Mouse (Mus musculus): ENCODE results near the gene Camk1.

Camk1 gene

GRCm38 (mm10) chr6:113326533-113327315 is 17.1 kb downstream of the Camk1 start, which contains the start of gene Ogg1:
Gene Ogg1 (plus strand): TSS chr6:113326972.
- in situ Hi-C loops (cut with MboI; ENCODE audit: low pct_unique_long_range_greater_than_20kb in 1 of 2, low sequenced_read_pairs in 2 of 2, unreplicated experiment in 1 of 2) = no loop called here

GRCm38 (mm10) chr6:113315972-113316371 is 27.8 kb downstream of the Camk1 start:
- in situ Hi-C loops (cut with MboI; ENCODE audit: low pct_unique_long_range_greater_than_20kb in 1 of 2, low sequenced_read_pairs in 2 of 2, unreplicated experiment in 1 of 2) = no loop called here

- in situ Hi-C loops (cut with MboI; ENCODE audit: low pct_unique_long_range_greater_than_20kb in 1 of 2, low sequenced_read_pairs in 2 of 2, unreplicated experiment in 1 of 2) = no loop called here
These were observed 35.6 kb downstream of the Camk1 start for GRCm38 (mm10) chr6:113308141-113308540.

GRCm38 (mm10) chr6:113307481-113308121 is 36.2 kb downstream of the Camk1 start:
- in situ Hi-C loops (cut with MboI; ENCODE audit: low pct_unique_long_range_greater_than_20kb in 1 of 2, low sequenced_read_pairs in 2 of 2, unreplicated experiment in 1 of 2) = no loop called here

GRCm38 (mm10) chr6:113306986-113307349 is 36.8 kb downstream of the Camk1 start, which contains the start of gene Brpf1:
Gene Brpf1 (plus strand): TSS chr6:113307137.
- in situ Hi-C loops (cut with MboI; ENCODE audit: low pct_unique_long_range_greater_than_20kb in 1 of 2, low sequenced_read_pairs in 2 of 2, unreplicated experiment in 1 of 2) = no loop called here

- in situ Hi-C loops (cut with MboI; ENCODE audit: low pct_unique_long_range_greater_than_20kb in 1 of 2, low sequenced_read_pairs in 2 of 2, unreplicated experiment in 1 of 2) = no loop called here
These were observed 37.3 kb downstream of the Camk1 start for GRCm38 (mm10) chr6:113306322-113306985.

- in situ Hi-C loops (cut with MboI; ENCODE audit: low pct_unique_long_range_greater_than_20kb in 1 of 2, low sequenced_read_pairs in 2 of 2, unreplicated experiment in 1 of 2) = no loop called here
These were observed 41.5 kb downstream of the Camk1 start for GRCm38 (mm10) chr6:113302258-113302657.

- in situ Hi-C loops (cut with MboI; ENCODE audit: low pct_unique_long_range_greater_than_20kb in 1 of 2, low sequenced_read_pairs in 2 of 2, unreplicated experiment in 1 of 2) = no loop called here
These were observed 42.4 kb downstream of the Camk1 start for GRCm38 (mm10) chr6:113301350-113301749.

GRCm38 (mm10) chr6:113296639-113297038 is 47.1 kb downstream of the Camk1 start:
- in situ Hi-C loops (cut with MboI; ENCODE audit: low pct_unique_long_range_greater_than_20kb in 1 of 2, low sequenced_read_pairs in 2 of 2, unreplicated experiment in 1 of 2) = no loop called here

- in situ Hi-C loops (cut with MboI; ENCODE audit: low pct_unique_long_range_greater_than_20kb in 1 of 2, low sequenced_read_pairs in 2 of 2, unreplicated experiment in 1 of 2) = no loop called here
These were observed 47.7 kb downstream of the Camk1 start for GRCm38 (mm10) chr6:113296046-113296445.

- in situ Hi-C loops (cut with MboI; ENCODE audit: low pct_unique_long_range_greater_than_20kb in 1 of 2, low sequenced_read_pairs in 2 of 2, unreplicated experiment in 1 of 2) = no loop called here
These were observed 50.8 kb downstream of the Camk1 start for GRCm38 (mm10) chr6:113292938-113293337.

- in situ Hi-C loops (cut with MboI; ENCODE audit: low pct_unique_long_range_greater_than_20kb in 1 of 2, low sequenced_read_pairs in 2 of 2, unreplicated experiment in 1 of 2) = no loop called here
These were observed 53.4 kb downstream of the Camk1 start for GRCm38 (mm10) chr6:113290346-113290745.

- in situ Hi-C loops (cut with MboI; ENCODE audit: low pct_unique_long_range_greater_than_20kb in 1 of 2, low sequenced_read_pairs in 2 of 2, unreplicated experiment in 1 of 2) = no loop called here
These were observed 54.4 kb downstream of the Camk1 start for GRCm38 (mm10) chr6:113289346-113289745.

GRCm38 (mm10) chr6:113287236-113287635 is 56.5 kb downstream of the Camk1 start:
- in situ Hi-C loops (cut with MboI; ENCODE audit: low pct_unique_long_range_greater_than_20kb in 1 of 2, low sequenced_read_pairs in 2 of 2, unreplicated experiment in 1 of 2) = no loop called here

- in situ Hi-C loops (cut with MboI; ENCODE audit: low pct_unique_long_range_greater_than_20kb in 1 of 2, low sequenced_read_pairs in 2 of 2, unreplicated experiment in 1 of 2) = no loop called here
These were observed 57.5 kb downstream of the Camk1 start for GRCm38 (mm10) chr6:113286316-113286715.

GRCm38 (mm10) chr6:113284931-113285330 is 58.9 kb downstream of the Camk1 start:
- in situ Hi-C loops (cut with MboI; ENCODE audit: low pct_unique_long_range_greater_than_20kb in 1 of 2, low sequenced_read_pairs in 2 of 2, unreplicated experiment in 1 of 2) = no loop called here

Measured in mouse embryonic stem cell (cell line).